Mouse (Mus musculus) heart, embryonic 12.5 days (tissue): ENCODE measurements around the gene Trappc3l. TPM values are rescaled to one million over a fixed set of nuclear protein-coding genes. Genes with fewer than 3 reads are reported as not detected.

Experiments
- ATAC-seq: fragments of 200-750 bp; cut with Nextera tagmentation; 2 replicates; pipeline ENCODE4 v1.8.0; 2017; ENCODE audit warnings: moderate TSS enrichment, moderate library complexity; ENCODE audit not compliant: insufficient number of reproducible peaks, low FRiP score
- H3K27ac ChIP-seq: fragments of 300-500 bp; sonication (generic); 2 replicates; pipeline ENCODE4 v1.5.1; 2016; ENCODE audit warnings: mild to moderate bottlenecking, moderate library complexity; ENCODE audit not compliant: poor library complexity, severe bottlenecking
- H3K27me3 ChIP-seq: fragments of 300-500 bp; sonication (generic); replicated peaks from 2 replicates; pipeline ENCODE4 v1.6.1; 2016; ENCODE audit warnings: mild to moderate bottlenecking, moderate library complexity
- H3K36me3 ChIP-seq: fragments of 300-500 bp; sonication (generic); 2 replicates; pipeline ENCODE4 v1.6.1; 2016; ENCODE audit warnings: mild to moderate bottlenecking, moderate library complexity
- H3K4me1 ChIP-seq: fragments of 300-500 bp; sonication (generic); replicated peaks from 2 replicates; pipeline ENCODE4 v1.6.1; 2016; ENCODE audit warnings: mild to moderate bottlenecking
- H3K4me2 ChIP-seq: fragments of 300-500 bp; sonication (generic); 2 replicates; pipeline ENCODE4 v1.6.1; 2016; ENCODE audit warnings: mild to moderate bottlenecking, moderate library complexity
- H3K4me3 ChIP-seq: fragments of 300-500 bp; sonication (generic); 2 replicates; pipeline ENCODE4 v1.5.1; 2016; ENCODE audit warnings: mild to moderate bottlenecking
- H3K9ac ChIP-seq: fragments of 300-500 bp; sonication (generic); 2 replicates; pipeline ENCODE4 v1.6.1; 2016; ENCODE audit warnings: mild to moderate bottlenecking, moderate library complexity
- H3K9me3 ChIP-seq: fragments of 300-500 bp; sonication (generic); replicated peaks from 2 replicates; pipeline ENCODE4 v1.6.1; 2016; ENCODE audit warnings: mild to moderate bottlenecking, moderate library complexity
- WGBS: fragments of 180-500 bp; shearing (Covaris S2); methylation state at CpG from one replicate; pipeline ENCODE4 v1.1.7; 2016; 5-methylcytosine and 5-hydroxymethylcytosine counted together
- polyA plus RNA-seq: library from polyadenylated mRNA; unstranded; fragments of >200 nt; fragmentation: Nextera tagmentation; extraction: Ambion mirVana; gene quantifications from 2 replicates; pipeline ENCODE4 v1.2.1, GENCODE M21; 2016

Gene Trappc3l
- polyA plus RNA-seq, 1 experiment from 2014 or later: not detected

GRCm38 (mm10) chr10:34095964-34096363, 58.6 kb downstream of the Trappc3l start:
- Histone ChIP-seq H3K36me3 (no peaks in the 10 kb centered on the region), H3K9me3 (no peaks in the 10 kb centered on the region), H3K9ac (no peak overlapping the region), H3K4me3 (peak overlapping the region; percentile 40), H3K27ac (peak overlapping the region; percentile 35; the same call in 1 of the 2 replicates), H3K4me1 (no peaks in the 10 kb centered on the region; the same call in 1 of the 2 replicates), H3K27me3 (no peaks in the 10 kb centered on the region), H3K4me2 (peak overlapping the region; percentile 61)
- 44% methylated on average over 12 of the region's 12 CpGs for WGBS
- ATAC-seq: no peak

GRCm38 (mm10) chr10:34096418-34096883, 59.1 kb downstream of the Trappc3l start, which contains the start of gene Calhm5:
Gene Calhm5, minus strand, starts transcription at chr10:34096519.
- H3K36me3 ChIP-seq: no peaks in the 10 kb centered on the region
- peak; percentile 73 for ATAC-seq
- no peaks in the 10 kb centered on the region for H3K27me3 ChIP-seq
- H3K9ac ChIP-seq: 0 out of 2 replicates have a peak within 1 kb of the TSS, but pooled peaks have one; percentile 14
- H3K9me3 ChIP-seq: no peaks in the 10 kb centered on the region
- WGBS: 12% methylated on average over 9 of the region's 9 CpGs
- H3K4me2 ChIP-seq: peak within 1 kb of the TSS; percentile 61
- no peaks in the 10 kb centered on the region; the same call in 1 of the 2 replicates for H3K4me1 ChIP-seq
- H3K4me3 ChIP-seq: peak within 1 kb of the TSS; percentile 40
- H3K27ac ChIP-seq: peak within 1 kb of the TSS; percentile 35; the same call in 1 of the 2 replicates

DNA sequence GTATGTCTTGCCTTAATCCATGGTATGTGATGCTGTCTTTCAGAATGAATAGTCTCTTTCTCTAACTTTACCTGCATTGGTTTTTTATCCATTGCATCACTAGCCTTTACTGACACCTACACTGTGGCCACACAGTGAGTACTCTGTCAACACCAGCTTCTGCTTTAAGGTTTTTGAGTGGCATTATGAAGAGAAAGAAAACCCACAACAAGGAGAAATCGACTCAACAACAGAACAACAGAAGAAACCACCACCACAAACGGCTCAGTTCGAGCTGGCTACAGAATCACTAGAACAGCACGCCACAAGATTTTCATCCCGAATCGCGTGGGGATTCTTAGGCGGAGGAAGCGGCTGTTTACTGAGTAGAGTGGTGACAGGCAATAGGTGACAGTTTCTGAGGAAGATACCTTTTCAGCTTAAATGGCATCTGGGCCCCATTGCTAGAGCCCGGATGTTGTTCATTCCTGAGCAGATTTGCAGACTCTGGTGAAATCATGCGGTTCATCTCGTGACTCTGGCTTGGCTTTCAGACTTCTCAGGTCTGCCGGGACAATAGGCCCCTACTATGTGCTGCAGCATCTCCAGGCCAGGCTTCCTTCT, 73.6 kb downstream of the Trappc3l start:
- Histone ChIP-seq H3K36me3 (no peaks in the 10 kb centered on the region), H3K27me3 (no peaks in the 10 kb centered on the region), H3K9ac (no peak overlapping the region), H3K4me2 (no peak overlapping the region), H3K27ac (no peak overlapping the region), H3K4me3 (no peak overlapping the region), H3K4me1 (no peaks in the 10 kb centered on the region), H3K9me3 (no peaks in the 10 kb centered on the region)
- ATAC-seq: no peak
- 68% methylated on average over 13 of the region's 13 CpGs for WGBS

DNA sequence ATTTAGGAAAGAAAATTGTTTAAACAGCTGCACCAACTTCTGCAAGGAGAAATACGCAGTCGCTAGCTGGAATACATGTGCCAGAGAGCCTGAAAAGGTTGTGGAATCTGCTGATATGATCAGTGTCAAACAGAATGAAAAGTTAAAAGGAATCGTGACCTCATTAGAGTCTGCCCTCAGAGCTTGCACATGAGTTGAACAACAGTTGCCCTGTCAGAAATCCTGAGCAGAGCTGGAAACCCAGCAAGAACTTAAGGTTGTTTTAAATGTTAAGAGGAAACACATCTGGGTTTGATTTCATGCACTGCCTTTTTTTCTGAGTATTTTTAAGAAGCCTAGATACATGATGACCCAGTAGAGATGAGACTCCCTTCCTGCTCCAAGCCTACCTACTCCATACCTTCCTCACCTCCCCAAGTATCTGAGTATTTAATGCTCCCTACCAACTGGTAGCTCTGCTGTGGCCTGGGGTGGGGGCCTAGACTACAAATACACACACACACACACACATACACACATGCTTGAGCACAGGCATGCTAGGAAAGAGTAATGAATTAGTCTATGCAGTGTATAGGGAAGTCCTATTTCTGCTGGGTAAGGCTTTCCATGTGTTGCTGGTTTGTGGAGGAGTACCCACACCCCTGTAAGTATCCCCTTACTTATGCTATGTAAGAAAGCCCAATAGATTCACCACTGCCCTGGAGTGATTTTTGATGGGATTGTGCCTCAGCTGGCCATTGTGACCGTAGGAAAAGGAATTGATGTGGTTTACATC, 74.8 kb downstream of the Trappc3l start:
- no peaks in the 10 kb centered on the region for H3K27me3 ChIP-seq
- no peaks in the 10 kb centered on the region for H3K9me3 ChIP-seq
- H3K36me3 ChIP-seq: no peaks in the 10 kb centered on the region
- no peaks in the 10 kb centered on the region for H3K4me1 ChIP-seq
- H3K9ac ChIP-seq: no peak overlapping the region
- no peak overlapping the region for H3K4me3 ChIP-seq
- WGBS: 65% methylated on average over 4 of the region's 4 CpGs
- no peak overlapping the region for H3K4me2 ChIP-seq
- H3K27ac ChIP-seq: no peak overlapping the region
- ATAC-seq: no peak

- Histone ChIP-seq H3K27ac (no peak overlapping the region), H3K27me3 (no peaks in the 10 kb centered on the region), H3K9ac (no peak overlapping the region), H3K4me1 (no peaks in the 10 kb centered on the region), H3K9me3 (no peaks in the 10 kb centered on the region), H3K4me3 (no peak overlapping the region), H3K4me2 (no peak overlapping the region), H3K36me3 (no peaks in the 10 kb centered on the region)
- ATAC-seq: no peak
- 53% methylated on average over 3 of the region's 3 CpGs for WGBS
Observed at GRCm38 (mm10) chr10:34117131-34117530, 79.7 kb downstream of the Trappc3l start.

DNA sequence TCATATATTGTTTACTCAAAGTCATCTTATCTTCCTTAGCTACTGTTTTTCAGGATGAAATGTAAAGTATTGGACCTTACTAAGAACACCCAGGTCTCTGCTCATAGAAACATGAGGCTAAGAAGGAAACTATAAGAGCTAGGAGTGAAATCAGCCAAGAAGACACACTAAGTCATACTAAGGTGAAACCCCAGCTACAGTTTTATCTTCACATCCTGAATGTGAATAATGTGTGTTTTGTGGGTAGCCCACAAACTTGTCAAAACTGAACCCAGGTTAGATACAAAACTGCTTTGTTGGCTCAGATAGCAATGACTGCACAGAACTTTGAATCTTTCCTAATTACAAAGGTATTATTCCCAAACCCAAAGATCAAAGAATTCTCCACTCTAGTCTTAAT, 80.4 kb downstream of the Trappc3l start:
- H3K27me3 ChIP-seq: no peaks in the 10 kb centered on the region
- no peak for ATAC-seq

GRCm38 (mm10) chr10:34118421-34118820, 81.0 kb downstream of the Trappc3l start:
- H3K4me2 ChIP-seq: no peak overlapping the region
- no peaks in the 10 kb centered on the region for H3K27me3 ChIP-seq
- H3K9me3 ChIP-seq: no peaks in the 10 kb centered on the region
- no peak overlapping the region for H3K27ac ChIP-seq
- no peak overlapping the region for H3K4me3 ChIP-seq
- no peaks in the 10 kb centered on the region for H3K4me1 ChIP-seq
- ATAC-seq: no peak
- H3K36me3 ChIP-seq: no peaks in the 10 kb centered on the region
- 88% methylated on average over 2 of the region's 2 CpGs for WGBS
- H3K9ac ChIP-seq: no peak overlapping the region

More for the DNA sequence above, 80.4 kb downstream of the Trappc3l start:
- H3K4me1 ChIP-seq: no peaks in the 10 kb centered on the region
- H3K9me3 ChIP-seq: no peaks in the 10 kb centered on the region
- no peak overlapping the region for H3K4me3 ChIP-seq
- H3K9ac ChIP-seq: no peak overlapping the region
- no peaks in the 10 kb centered on the region for H3K36me3 ChIP-seq
- no peak overlapping the region for H3K4me2 ChIP-seq
- H3K27ac ChIP-seq: no peak overlapping the region

GRCm38 (mm10) chr10:34127392-34128378, 90.3 kb downstream of the Trappc3l start, which contains the start of gene Calhm6:
Gene Calhm6, minus strand, starts transcription at chr10:34127984.
- Histone ChIP-seq H3K9ac (peak within 1 kb of the TSS; percentile 63), H3K4me1 (0 out of 2 replicates have a peak, but pooled peaks cover 2% of the 10 kb centered on the region), H3K27ac (no peak within 1 kb of the TSS), H3K4me3 (peak within 1 kb of the TSS; percentile 61), H3K9me3 (no peaks in the 10 kb centered on the region), H3K4me2 (peak within 1 kb of the TSS; percentile 82), H3K36me3 (no peaks in the 10 kb centered on the region), H3K27me3 (no peaks in the 10 kb centered on the region)
- peak; percentile 63 for ATAC-seq
- WGBS: 14% methylated on average over 44 of the region's 44 CpGs

GRCm38 (mm10) chr10:34128391-34128790, 91.0 kb downstream of the Trappc3l start:
- Histone ChIP-seq H3K9me3 (no peaks in the 10 kb centered on the region), H3K9ac (no peak overlapping the region), H3K4me1 (0 out of 2 replicates have a peak, but pooled peaks cover 2% of the 10 kb centered on the region), H3K27me3 (no peaks in the 10 kb centered on the region), H3K36me3 (no peaks in the 10 kb centered on the region), H3K4me2 (no peak overlapping the region), H3K27ac (no peak overlapping the region), H3K4me3 (no peak overlapping the region)
- 78% methylated on average over 6 of the region's 6 CpGs for WGBS
- ATAC-seq: no peak

- Histone ChIP-seq H3K9ac (no peak overlapping the region), H3K9me3 (no peaks in the 10 kb centered on the region), H3K27ac (no peak overlapping the region), H3K4me1 (0 out of 2 replicates have a peak, but pooled peaks cover 3% of the 10 kb centered on the region), H3K36me3 (no peaks in the 10 kb centered on the region), H3K4me2 (no peak overlapping the region), H3K27me3 (no peaks in the 10 kb centered on the region), H3K4me3 (no peak overlapping the region)
- ATAC-seq: no peak
- WGBS: 75% methylated on average over 2 of the region's 2 CpGs
Observed at GRCm38 (mm10) chr10:34131356-34131755, 94.0 kb downstream of the Trappc3l start.
